Mouse (Mus musculus): ENCODE measurements around the gene Ppp2r1b. TPM values are rescaled to one million over a fixed set of nuclear protein-coding genes. Genes with fewer than 3 reads are reported as not detected.

Gene Ppp2r1b
- polyA plus RNA-seq, 1 experiment = 12.9 TPM

DNA sequence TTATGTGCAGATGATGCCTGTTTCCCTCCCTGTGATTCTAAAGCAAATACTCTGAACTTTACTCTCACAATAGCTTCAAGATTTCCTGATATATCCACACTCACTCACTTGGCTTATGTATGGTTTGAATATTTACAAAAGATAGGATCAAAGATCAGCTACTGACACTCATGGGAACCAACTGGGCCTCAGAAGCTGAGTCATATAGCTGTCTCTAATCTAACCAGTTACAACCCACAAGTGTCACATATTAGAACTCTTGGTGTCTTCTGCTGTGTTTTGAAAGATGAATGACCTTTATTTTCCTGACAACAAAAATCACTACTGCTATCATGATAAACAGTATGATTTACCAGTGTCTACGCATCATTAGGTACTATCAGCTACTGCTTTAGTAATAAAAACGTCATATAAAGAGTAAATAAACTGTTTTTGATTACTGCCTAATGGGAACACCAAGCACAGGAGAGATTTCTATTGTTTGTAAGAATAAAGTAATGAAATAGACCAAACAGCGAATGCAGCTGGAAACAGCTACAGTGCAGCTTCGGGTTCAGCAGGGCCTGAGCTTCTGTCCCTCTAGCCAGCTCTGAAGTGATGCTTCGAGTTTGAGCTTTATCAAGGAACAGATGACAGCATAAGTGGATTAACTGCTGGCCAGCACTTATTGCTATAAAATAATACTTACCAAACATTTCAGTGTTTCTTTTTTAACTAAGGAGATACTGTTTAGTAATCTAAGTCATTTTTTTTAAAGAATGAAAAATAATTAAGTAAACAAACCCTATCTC is 77.5 kb downstream of the Ppp2r1b start:
- H3ac ChIP-seq (ENCODE audit: control insufficient read depth, insufficient read length) = no peak overlapping the region
- no peaks in the 10 kb centered on the region for H3K79me2 ChIP-seq (ENCODE audit: control insufficient read depth, insufficient read depth)
- no peak overlapping the region for H3K4me2 ChIP-seq (ENCODE audit: low read depth)
- H3K27me3 ChIP-seq (ENCODE audit: control insufficient read depth, insufficient read depth, insufficient read length) = no peaks in the 10 kb centered on the region
- peaks cover under 1% of the 10 kb centered on the region for H3K36me3 ChIP-seq (ENCODE audit: control insufficient read depth, insufficient read depth)
- H3K4me3 ChIP-seq = no peak overlapping the region
- TF ChIP-seq USF1 (IDR thresholded peaks at IDR 0.05; ENCODE audit: low read depth) (no peak), TCF3 (IDR thresholded peaks at IDR 0.05; ENCODE audit: insufficient read length, low read depth) (no peak), MYOG (IDR thresholded peaks at IDR 0.05; ENCODE audit: control insufficient read depth in 1 of 3, insufficient read depth in 1 of 3, insufficient read length in 2 of 3, low read depth in 2 of 3) (no peak), REST (IDR thresholded peaks at IDR 0.05; ENCODE audit: insufficient read depth, insufficient read length) (no peak), MAX (IDR thresholded peaks at IDR 0.05; ENCODE audit: low read depth) (no peak), POLR2AphosphoS2 (IDR thresholded peaks at IDR 0.05; ENCODE audit: insufficient read length, low read depth) (no peak), TCF12 (IDR thresholded peaks at IDR 0.05; ENCODE audit: insufficient read depth, poor library complexity, severe bottlenecking) (no peak), SRF (IDR thresholded peaks at IDR 0.05; ENCODE audit: control insufficient read depth, insufficient read length, low read depth) (no peak), POLR2A (IDR thresholded peaks at IDR 0.05; ENCODE audit: insufficient read length, low read depth) (no peak), E2F4 (IDR thresholded peaks at IDR 0.05; ENCODE audit: insufficient read depth) (no peak), CEBPB (IDR thresholded peaks at IDR 0.05; ENCODE audit: insufficient read depth, poor library complexity, severe bottlenecking) (no peak), MYOD1 (IDR thresholded peaks at IDR 0.05; ENCODE audit: control insufficient read depth in 1 of 3, insufficient read length in 2 of 3, low read depth in 2 of 3) (no peak)

DNA sequence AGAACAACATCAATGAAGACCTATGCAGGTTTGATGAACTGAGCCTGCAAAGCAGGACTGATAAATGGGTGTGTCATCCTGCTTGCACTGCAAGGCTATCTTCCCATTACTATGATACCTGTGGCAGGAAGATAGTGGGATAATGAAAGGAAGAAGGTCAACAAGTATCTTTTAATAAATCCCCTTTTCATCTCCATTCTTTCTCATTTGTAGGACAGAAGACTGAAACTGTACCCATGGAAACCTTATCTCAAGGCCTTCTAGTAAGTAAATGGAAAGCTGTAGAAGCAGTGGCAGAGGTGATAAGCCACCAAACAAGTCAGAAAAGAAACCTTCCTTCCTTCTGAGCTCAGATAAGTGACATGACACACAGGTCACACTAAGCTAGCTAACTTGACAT is 79.4 kb downstream of the Ppp2r1b start:
- Histone ChIP-seq H3ac (ENCODE audit: control insufficient read depth, insufficient read length) (no peak overlapping the region), H3K27me3 (ENCODE audit: control insufficient read depth, insufficient read depth, insufficient read length) (no peaks in the 10 kb centered on the region)
- TF ChIP-seq MYOG (IDR thresholded peaks at IDR 0.05; ENCODE audit: control insufficient read depth in 1 of 3, insufficient read depth in 1 of 3, insufficient read length in 2 of 3, low read depth in 2 of 3) (no peak), MYOD1 (IDR thresholded peaks at IDR 0.05; ENCODE audit: control insufficient read depth in 1 of 3, insufficient read length in 2 of 3, low read depth in 2 of 3) (no peak), POLR2A (IDR thresholded peaks at IDR 0.05; ENCODE audit: insufficient read length, low read depth) (no peak)

GRCm38 (mm10) chr9:50925801-50926200 is 80.7 kb downstream of the Ppp2r1b start:
- no peak for TF ChIP-seq REST (IDR thresholded peaks at IDR 0.05; ENCODE audit: insufficient read depth, insufficient read length)
- TF ChIP-seq MAX (IDR thresholded peaks at IDR 0.05; ENCODE audit: low read depth) = no peak
- TF ChIP-seq TCF3 (IDR thresholded peaks at IDR 0.05; ENCODE audit: insufficient read length, low read depth) = no peak
- TF ChIP-seq POLR2AphosphoS2 (IDR thresholded peaks at IDR 0.05; ENCODE audit: insufficient read length, low read depth) = no peak
- no peak for TF ChIP-seq USF1 (IDR thresholded peaks at IDR 0.05; ENCODE audit: low read depth)
- no peak for TF ChIP-seq MYOD1 (IDR thresholded peaks at IDR 0.05; ENCODE audit: control insufficient read depth in 1 of 3, insufficient read length in 2 of 3, low read depth in 2 of 3)
- TF ChIP-seq TCF12 (IDR thresholded peaks at IDR 0.05; ENCODE audit: insufficient read depth, poor library complexity, severe bottlenecking) = no peak
- no peak for TF ChIP-seq MYOG (IDR thresholded peaks at IDR 0.05; ENCODE audit: control insufficient read depth in 1 of 3, insufficient read depth in 1 of 3, insufficient read length in 2 of 3, low read depth in 2 of 3)
- TF ChIP-seq E2F4 (IDR thresholded peaks at IDR 0.05; ENCODE audit: insufficient read depth) = no peak
- H3K4me2 ChIP-seq (ENCODE audit: low read depth) = no peak overlapping the region
- no peak overlapping the region for H3ac ChIP-seq (ENCODE audit: control insufficient read depth, insufficient read length)
- H3K4me3 ChIP-seq = no peak overlapping the region
- H3K27me3 ChIP-seq (ENCODE audit: control insufficient read depth, insufficient read depth, insufficient read length) = no peaks in the 10 kb centered on the region
- peaks cover 5% of the 10 kb centered on the region for H3K36me3 ChIP-seq (ENCODE audit: control insufficient read depth, insufficient read depth)
- H3K79me2 ChIP-seq (ENCODE audit: control insufficient read depth, insufficient read depth) = no peaks in the 10 kb centered on the region

More for the DNA sequence above, 79.4 kb downstream of the Ppp2r1b start:
- H3K36me3 ChIP-seq (ENCODE audit: control insufficient read depth, insufficient read depth) = peaks cover 5% of the 10 kb centered on the region
- H3K4me3 ChIP-seq = no peak overlapping the region
- no peak overlapping the region for H3K4me2 ChIP-seq (ENCODE audit: low read depth)
- H3K79me2 ChIP-seq (ENCODE audit: control insufficient read depth, insufficient read depth) = no peaks in the 10 kb centered on the region

DNA sequence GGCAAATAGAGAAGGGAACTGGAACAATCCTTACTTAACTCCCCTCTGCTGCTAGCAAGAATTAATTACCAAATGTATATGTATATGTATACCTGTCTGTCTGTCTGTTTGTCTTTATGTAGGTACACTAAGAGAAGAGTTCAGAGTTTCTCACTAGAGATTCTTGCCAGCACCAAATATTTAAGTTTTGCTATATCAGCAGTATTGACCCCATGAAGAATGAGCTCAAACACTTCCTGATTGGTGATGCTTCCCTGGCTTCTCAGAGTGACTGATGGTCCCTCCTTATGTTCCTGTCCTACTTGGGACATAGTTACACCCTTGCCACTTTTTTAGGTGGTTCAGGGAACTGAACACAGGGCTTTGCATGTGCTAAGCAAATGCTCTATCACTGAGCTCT is 84.9 kb downstream of the Ppp2r1b start:
- H3K36me3 ChIP-seq (ENCODE audit: control insufficient read depth, insufficient read depth) = peaks cover 5% of the 10 kb centered on the region
- TF ChIP-seq POLR2AphosphoS2 (IDR thresholded peaks at IDR 0.05; ENCODE audit: insufficient read length, low read depth) = no peak
- TF ChIP-seq MYOG (IDR thresholded peaks at IDR 0.05; ENCODE audit: control insufficient read depth in 1 of 3, insufficient read depth in 1 of 3, insufficient read length in 2 of 3, low read depth in 2 of 3) = no peak
- no peak for TF ChIP-seq SRF (IDR thresholded peaks at IDR 0.05; ENCODE audit: control insufficient read depth, insufficient read length, low read depth)
- TF ChIP-seq POLR2A (IDR thresholded peaks at IDR 0.05; ENCODE audit: insufficient read length, low read depth) = no peak
- no peak for TF ChIP-seq MAX (IDR thresholded peaks at IDR 0.05; ENCODE audit: low read depth)
- no peak for TF ChIP-seq MYOD1 (IDR thresholded peaks at IDR 0.05; ENCODE audit: control insufficient read depth in 1 of 3, insufficient read length in 2 of 3, low read depth in 2 of 3)
- no peak for TF ChIP-seq CEBPB (IDR thresholded peaks at IDR 0.05; ENCODE audit: insufficient read depth, poor library complexity, severe bottlenecking)
- no peak for TF ChIP-seq TCF12 (IDR thresholded peaks at IDR 0.05; ENCODE audit: insufficient read depth, poor library complexity, severe bottlenecking)
- TF ChIP-seq REST (IDR thresholded peaks at IDR 0.05; ENCODE audit: insufficient read depth, insufficient read length) = no peak
- no peak for TF ChIP-seq TCF3 (IDR thresholded peaks at IDR 0.05; ENCODE audit: insufficient read length, low read depth)
- TF ChIP-seq E2F4 (IDR thresholded peaks at IDR 0.05; ENCODE audit: insufficient read depth) = no peak
- no peak for TF ChIP-seq USF1 (IDR thresholded peaks at IDR 0.05; ENCODE audit: low read depth)
- no peak overlapping the region for H3ac ChIP-seq (ENCODE audit: control insufficient read depth, insufficient read length)
- H3K4me2 ChIP-seq (ENCODE audit: low read depth) = no peak overlapping the region
- no peaks in the 10 kb centered on the region for H3K79me2 ChIP-seq (ENCODE audit: control insufficient read depth, insufficient read depth)
- no peaks in the 10 kb centered on the region for H3K27me3 ChIP-seq (ENCODE audit: control insufficient read depth, insufficient read depth, insufficient read length)
- no peak overlapping the region for H3K4me3 ChIP-seq
